Mouse (Mus musculus) mesoderm, embryonic 11.5 days (tissue): Measurements from ENCODE around the gene Dixdc1.
A peak's percentile ranks its signal among the peaks of the same experiment; 100 is the strongest.
"Not testable (repeated sequence)": the region's sequence is repeated elsewhere in the genome, so short reads cannot be mapped to it uniquely, and the experiment has no call there.

Source experiments
- DNase-seq: peaks from one replicate; pipeline ENCODE4 v3.0.0-alpha.2; 2012; ENCODE audit warnings: low read depth, low spot score

The Dixdc1 gene

DNA sequence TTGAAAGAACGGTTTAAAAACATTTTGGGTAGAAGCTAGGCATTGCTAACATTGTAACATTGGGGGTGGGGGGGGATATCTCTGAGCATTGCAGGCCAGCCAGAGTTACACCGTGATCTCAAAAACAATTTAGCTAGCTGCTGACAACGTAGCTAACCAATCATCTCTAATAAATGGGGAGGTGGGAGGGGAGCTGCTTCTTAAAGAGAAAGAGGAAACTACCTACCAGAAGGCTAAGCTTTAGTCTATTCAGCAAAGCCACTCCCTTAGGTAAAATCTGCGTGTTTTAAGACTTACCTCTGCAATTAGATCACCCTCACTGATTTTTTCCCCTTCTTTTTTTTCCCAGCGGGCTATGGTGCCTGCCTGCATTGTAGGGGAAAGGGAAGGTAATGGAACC, 80.9 kb downstream of the Dixdc1 start:
- DNase-seq = no peak

DNA sequence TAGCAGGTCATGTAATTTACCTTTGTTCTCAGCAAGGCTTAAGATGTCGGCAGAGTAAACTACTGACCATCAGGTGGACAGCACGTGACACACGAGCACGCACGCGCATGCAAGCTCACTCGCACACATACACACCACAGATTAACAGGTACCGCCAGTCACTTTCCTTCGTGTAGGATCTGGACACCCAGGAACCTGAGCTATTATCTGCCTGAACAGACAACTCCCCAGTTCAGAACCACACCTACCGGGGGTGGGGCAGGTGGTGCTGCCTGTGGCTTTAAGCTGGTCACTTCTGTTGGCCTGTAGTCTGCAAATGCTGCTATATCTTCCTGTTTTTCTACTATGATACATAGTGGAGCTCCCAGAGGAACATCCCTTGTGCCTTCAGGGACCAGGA, 88.8 kb downstream of the Dixdc1 start:
- no peak for DNase-seq

DNA sequence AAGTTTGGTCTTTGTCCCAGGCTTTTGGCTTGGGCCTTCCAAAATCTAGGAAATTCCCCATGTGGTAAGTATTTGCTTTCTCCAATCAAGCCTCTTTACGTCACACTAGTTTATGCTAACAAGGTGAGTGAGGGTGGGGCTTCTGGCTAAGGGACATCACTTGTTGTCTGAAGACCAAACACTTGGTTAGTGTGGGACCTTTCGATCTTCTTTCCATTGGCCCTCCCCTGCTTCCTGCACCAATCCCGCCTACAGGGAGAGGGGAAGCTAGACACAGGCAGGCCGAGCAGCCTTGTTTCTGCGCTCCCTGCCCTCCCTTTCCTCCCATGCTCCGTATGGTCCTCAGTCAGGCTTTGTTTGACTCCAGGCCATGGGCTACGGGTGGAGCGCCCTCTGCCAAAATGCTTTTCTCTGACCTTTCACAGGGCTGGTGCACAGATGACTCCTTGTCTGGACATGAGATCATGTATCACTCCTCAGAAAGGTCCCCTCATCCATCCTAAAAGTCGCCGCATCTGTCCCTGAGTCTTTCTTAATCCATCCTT, 92.4 kb downstream of the Dixdc1 start:
- DNase-seq = no peak

DNA sequence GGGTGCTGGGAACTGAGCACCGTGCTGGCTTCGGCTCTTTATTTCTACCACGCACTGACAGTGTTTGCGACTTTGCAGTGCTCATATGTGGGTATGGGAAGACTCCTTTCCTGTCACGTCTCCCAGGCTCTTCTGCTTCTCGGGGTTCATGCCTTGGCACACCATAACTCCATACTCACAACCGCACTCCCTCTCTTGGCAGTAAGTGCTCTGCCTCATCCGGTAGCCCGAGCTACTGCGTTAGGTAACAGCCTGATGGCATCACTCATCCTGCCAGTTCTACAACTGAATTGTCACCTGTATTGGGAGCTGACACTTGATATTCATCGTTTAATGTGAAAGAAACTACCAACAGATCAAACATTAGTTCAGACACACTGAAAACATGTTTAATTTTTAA, 105.0 kb downstream of the Dixdc1 start:
- DNase-seq = no peak

DNA sequence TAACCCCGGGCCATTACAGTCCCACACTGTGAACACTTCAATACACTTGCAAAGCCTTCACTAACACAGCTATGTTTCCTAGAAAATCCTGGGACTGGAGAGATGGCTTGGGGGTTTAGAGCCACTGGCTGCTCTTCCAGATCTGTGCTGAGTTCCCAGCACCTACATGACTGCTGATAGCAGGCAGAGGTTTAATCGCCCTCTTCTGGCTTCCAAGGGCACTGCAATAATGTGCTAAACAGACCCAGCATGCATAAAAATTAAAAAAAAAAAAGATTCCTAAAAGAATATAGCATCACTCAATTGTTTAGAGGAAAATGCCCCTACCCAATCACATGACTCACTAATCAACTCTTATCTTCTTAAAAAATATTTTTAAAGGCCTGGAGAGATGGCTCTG, 106.3 kb downstream of the Dixdc1 start:
- peak; percentile 28 for DNase-seq

DNA sequence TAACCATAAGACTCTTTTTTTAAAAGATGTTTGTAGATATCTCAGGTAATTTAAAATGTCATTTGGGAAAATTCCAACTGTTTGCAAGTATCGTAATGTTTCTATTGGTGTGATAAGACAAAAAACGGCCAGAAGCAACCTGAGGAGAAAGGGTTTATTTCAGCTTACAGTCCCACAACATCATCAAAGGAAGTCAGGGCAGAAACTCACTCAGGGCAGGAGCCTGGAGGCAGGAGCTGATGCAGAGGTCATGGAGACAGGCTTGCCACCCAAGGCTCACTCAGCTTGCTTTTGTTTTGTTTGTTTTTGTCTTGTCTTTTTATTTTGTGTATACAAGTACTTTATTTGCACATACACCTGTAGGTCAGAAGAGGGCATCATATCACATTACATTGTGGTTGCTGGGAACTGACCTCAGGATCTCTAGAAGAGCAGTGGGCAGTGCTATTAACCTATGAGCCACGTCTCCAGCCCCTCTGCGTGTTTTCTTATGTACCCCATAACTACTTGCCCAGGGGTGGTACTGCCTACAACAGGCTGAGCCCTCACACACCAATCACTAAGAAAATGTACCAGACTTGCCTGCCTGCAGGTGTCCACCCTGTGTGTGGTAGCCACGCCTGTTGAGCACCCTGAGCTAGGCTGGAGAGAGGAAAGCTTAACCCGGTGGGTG, 107.2 kb downstream of the Dixdc1 start:
- DNase-seq = no peak

DNA sequence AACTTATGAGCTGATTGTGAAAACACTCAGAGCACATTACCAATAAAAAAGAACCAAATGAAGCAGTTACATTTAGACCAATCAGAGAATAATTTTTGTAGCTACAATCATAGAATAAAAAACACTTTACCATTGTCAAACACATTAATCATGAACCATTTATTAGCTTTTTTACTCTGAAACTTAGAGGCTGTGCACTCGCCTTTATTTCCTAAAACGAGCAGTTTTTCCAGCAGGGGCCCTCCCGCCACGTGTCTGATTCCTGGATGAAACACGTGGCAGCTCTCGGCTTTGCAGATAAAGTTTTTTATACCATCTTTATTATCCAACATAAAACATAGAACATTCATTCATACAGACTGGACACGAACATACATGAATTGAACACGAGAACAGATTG, 108.4 kb downstream of the Dixdc1 start:
- DNase-seq = not testable (repeated sequence)

DNA sequence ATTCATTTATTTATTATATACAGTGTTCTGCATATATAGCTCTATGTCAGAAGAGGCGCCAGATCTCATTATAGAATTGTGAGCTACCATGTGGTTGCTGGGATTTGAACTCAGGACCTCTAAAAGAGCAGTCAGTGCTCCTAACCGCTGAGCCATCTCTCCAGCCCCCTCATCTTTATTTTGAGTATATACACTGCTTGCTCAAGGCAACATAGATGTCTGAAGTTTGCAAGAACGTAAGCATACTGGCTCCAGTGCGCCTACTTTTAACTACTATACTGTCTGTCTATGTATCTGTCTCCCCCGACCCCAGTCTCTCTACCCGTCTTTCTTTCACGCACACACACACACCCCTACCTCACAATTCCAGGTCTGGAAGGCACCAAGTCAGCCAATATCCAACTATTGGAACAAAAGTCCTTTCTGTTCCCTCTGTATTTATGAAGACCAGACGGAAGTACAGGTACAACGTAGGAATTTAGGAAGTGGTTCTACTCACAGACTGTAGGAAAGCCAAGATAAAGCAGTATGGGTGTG, 121.5 kb downstream of the Dixdc1 start:
- no peak for DNase-seq

DNA sequence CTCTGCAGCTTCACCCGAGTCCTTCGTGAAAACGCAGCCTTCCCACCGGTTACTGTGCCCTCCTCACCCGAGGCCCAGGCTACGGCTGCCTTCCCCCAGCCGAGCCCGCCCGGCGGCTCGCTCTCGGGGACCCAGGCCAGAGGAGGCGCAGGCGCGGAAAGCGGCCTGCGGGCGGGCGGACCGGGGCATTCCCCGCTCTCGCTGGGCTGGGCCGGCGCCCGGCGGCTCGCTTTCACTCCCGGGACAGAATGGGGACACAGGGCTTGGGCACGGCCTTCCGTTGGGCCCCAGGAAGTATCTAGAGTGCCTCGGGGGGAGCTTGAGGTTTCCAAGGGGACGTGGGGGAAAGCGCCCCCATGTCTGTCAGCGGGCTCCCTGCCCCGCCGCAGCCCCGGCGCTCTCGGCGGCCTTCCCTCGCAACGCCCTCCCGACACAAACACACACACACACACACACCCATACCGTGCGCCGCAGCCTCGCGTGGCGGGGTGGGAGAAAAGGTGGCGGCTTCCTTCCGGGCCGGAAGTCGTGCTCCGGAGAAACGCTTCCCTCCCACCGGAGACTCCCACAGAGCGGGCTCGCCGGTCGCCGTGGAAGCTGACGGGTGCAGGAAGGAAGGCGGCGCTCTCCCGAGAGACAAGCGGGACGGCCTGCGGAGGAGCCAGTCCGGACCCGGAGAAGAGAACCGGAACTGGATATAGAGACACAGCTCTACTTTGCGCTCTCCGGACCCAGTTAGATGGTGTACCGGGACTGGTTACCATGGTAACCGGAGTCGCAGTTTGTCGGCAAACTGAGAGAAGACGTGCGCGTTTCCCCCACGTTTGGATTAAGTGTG, 122.3 kb downstream of the Dixdc1 start, which contains the start of the genes Pih1d2 and Nkapd1:
Gene Pih1d2 (plus strand): TSS at position 556 of the 838 bp plus-strand sequence.
Gene Nkapd1 (minus strand): TSS at position 699 of the 838 bp plus-strand sequence.
- peak; percentile 95 for DNase-seq

DNA sequence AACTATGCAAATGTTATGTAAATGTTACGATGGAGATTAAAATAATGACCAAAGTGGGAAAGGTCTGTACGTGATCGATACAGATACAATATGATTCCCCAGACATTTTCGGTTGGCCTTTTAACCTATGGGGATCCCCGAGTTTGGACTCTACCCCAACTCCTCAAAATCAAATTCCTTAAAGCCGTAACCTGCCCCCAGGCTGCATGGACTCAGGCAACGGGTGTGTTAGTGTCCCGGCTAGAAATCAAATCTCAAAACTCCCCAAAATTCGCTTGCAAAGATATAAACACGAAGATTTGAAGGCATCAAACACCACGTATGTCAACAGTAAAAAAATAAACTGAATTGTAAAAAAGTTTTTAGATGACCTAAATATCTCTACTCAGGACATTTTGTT, 123.2 kb downstream of the Dixdc1 start:
- no peak for DNase-seq
